Mouse (Mus musculus) limb, embryonic 14.5 days (tissue): Measurements from ENCODE around the gene Ndnf. TPM values are rescaled to one million over a fixed set of nuclear protein-coding genes. Genes with fewer than 3 reads are reported as not detected.

ENCODE experiments used
- ATAC-seq: fragments of 200-750 bp; cut with Nextera tagmentation; 2 replicates; pipeline ENCODE4 v1.8.0; 2017; ENCODE audit warnings: low read depth, moderate number of reproducible peaks, moderate TSS enrichment; ENCODE audit not compliant: low FRiP score
- DNase-seq: peaks from one replicate; pipeline ENCODE4 v3.0.0-alpha.2; 2015; ENCODE audit warnings: low spot score
- H3K27ac ChIP-seq: fragments of 300-500 bp; sonication (generic); replicated peaks from 2 replicates; pipeline ENCODE4 v1.5.1; 2014; ENCODE audit warnings: low read depth, mild to moderate bottlenecking, low read length, moderate library complexity, mixed read lengths
- H3K27me3 ChIP-seq: fragments of 300-500 bp; sonication (generic); 2 replicates; pipeline ENCODE4 v1.6.1; 2014; ENCODE audit warnings: low read length, mixed read lengths; ENCODE audit not compliant: control insufficient read depth, insufficient read depth
- H3K36me3 ChIP-seq: fragments of 300-500 bp; sonication (generic); 2 replicates; pipeline ENCODE4 v1.6.1; 2014; ENCODE audit warnings: mild to moderate bottlenecking, low read length, moderate library complexity, mixed read lengths; ENCODE audit not compliant: control insufficient read depth, insufficient read depth
- H3K4me1 ChIP-seq: fragments of 300-500 bp; sonication (generic); 2 replicates; pipeline ENCODE4 v1.6.1; 2014; ENCODE audit warnings: antibody characterized with exemption, low read length, mixed read lengths; ENCODE audit not compliant: control insufficient read depth, insufficient read depth
- H3K4me2 ChIP-seq: fragments of 300-500 bp; sonication (generic); replicated peaks from 2 replicates; pipeline ENCODE4 v1.6.1; 2014; ENCODE audit warnings: low read depth, mild to moderate bottlenecking, low read length, moderate library complexity; ENCODE audit not compliant: severe bottlenecking
- H3K4me3 ChIP-seq: fragments of 300-500 bp; sonication (generic); replicated peaks from 2 replicates; pipeline ENCODE4 v1.5.1; 2014; ENCODE audit warnings: low read length
- H3K9ac ChIP-seq: fragments of 300-500 bp; sonication (generic); 2 replicates; pipeline ENCODE4 v1.6.1; 2014; ENCODE audit warnings: mild to moderate bottlenecking, low read depth, low read length, moderate library complexity; ENCODE audit not compliant: severe bottlenecking
- H3K9me3 ChIP-seq: fragments of 300-500 bp; sonication (generic); 2 replicates; pipeline ENCODE4 v1.6.1; 2016; ENCODE audit warnings: low read length; ENCODE audit not compliant: control insufficient read depth
- POLR2A ChIP-seq: fragments of 200-500 bp; IDR thresholded peaks from 2 replicates; pipeline ENCODE4 v1.8.0; 2012; ENCODE audit warnings: inconsistent platforms, mild to moderate bottlenecking, moderate library complexity, borderline replicate concordance; ENCODE audit not compliant: insufficient read depth, insufficient read length; ENCODE audit errors: extremely low read depth
- WGBS: fragments of 180-500 bp; shearing (Covaris S2); extraction: QIAGEN DNeasy Blood & Tissue Kit; methylation state at CpG from one replicate; pipeline ENCODE4 v1.1.7; 2014; 5-methylcytosine and 5-hydroxymethylcytosine counted together
- polyA plus RNA-seq, 2 experiments: library from polyadenylated mRNA; depleted of rRNA in 1 of 2; stranded (reverse) in 1 of 2; unstranded in 1 of 2; fragments of >200 nt; fragmentation: Nextera tagmentation in 1 of 2; extraction: Ambion mirVana in 1 of 2; gene quantifications; 2 replicates each; pipeline versions ENCODE4 v1.2.1 to v1.2.3; 2012 to 2014

Ndnf gene
- polyA plus RNA-seq, 2 experiments: 9.2 to 11.2 TPM

DNA sequence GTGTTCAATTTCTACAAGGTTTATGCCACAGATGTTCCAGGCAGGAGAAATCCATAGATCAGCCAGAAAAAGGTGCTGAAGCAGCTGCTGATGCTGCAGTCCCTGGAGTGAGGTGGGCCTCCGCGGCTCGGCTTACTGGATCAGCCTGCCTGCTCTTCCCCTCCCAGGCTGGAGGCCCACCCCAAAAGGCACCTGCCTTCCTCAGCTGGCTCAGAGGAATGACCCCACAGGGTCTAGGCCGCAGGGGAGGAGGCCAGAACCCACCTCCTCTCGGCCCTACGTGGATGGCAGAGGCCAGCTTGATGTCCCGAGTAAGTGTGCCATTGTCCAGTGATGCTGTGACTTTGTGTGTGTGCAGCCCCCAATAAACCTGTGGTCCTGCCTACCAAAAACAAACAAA, 86.8 kb downstream of the Ndnf start:
- no peaks in the 10 kb centered on the region for H3K36me3 ChIP-seq
- no peaks in the 10 kb centered on the region for H3K9me3 ChIP-seq
- no peaks in the 10 kb centered on the region for H3K4me1 ChIP-seq
- no peak overlapping the region for H3K27ac ChIP-seq
- ATAC-seq (no peak), DNase-seq (no peak)
- no peak overlapping the region for H3K9ac ChIP-seq
- 66% methylated on average over 7 of the region's 7 CpGs for WGBS
- H3K4me3 ChIP-seq: no peak overlapping the region
- H3K4me2 ChIP-seq: no peak overlapping the region
- TF ChIP-seq POLR2A: no peak
- no peaks in the 10 kb centered on the region for H3K27me3 ChIP-seq

DNA sequence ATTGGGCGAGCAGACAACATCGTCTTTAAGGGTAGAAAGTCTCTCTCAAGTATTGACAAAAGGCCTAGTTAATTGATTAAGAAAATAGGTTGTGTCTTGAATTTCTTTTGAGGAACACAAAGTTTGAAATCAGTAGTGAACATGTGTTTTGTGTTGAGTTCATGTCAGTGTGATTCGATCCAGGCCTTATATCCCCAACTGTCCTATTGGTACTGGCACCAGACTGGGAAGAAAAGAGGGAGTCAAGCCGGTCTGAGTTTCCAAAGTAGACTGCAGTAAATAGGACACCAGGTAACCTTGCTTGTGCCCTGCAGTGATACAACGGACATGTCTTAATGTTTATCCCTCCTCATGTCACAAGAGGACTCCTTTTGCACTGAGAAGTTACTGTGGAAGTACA, 87.8 kb downstream of the Ndnf start:
- Histone ChIP-seq H3K27me3 (no peaks in the 10 kb centered on the region), H3K36me3 (no peaks in the 10 kb centered on the region), H3K4me2 (no peak overlapping the region), H3K27ac (no peak overlapping the region), H3K9me3 (no peaks in the 10 kb centered on the region), H3K4me1 (no peaks in the 10 kb centered on the region), H3K4me3 (no peak overlapping the region), H3K9ac (no peak overlapping the region)
- no peak for TF ChIP-seq POLR2A
- 66% methylated on average over 5 of the region's 5 CpGs for WGBS
- DNase-seq: no peak
- ATAC-seq: no peak

GRCm38 (mm10) chr6:65760073-65760472, 88.7 kb downstream of the Ndnf start:
- TF ChIP-seq POLR2A: no peak
- DNase-seq (no peak), ATAC-seq (no peak)
- H3K4me3 ChIP-seq: no peak overlapping the region
- H3K4me2 ChIP-seq: no peak overlapping the region
- H3K27ac ChIP-seq: no peak overlapping the region
- no peak overlapping the region for H3K9ac ChIP-seq
- H3K27me3 ChIP-seq: no peaks in the 10 kb centered on the region
- WGBS: 90% methylated on average over 3 of the region's 3 CpGs
- no peaks in the 10 kb centered on the region for H3K9me3 ChIP-seq
- no peaks in the 10 kb centered on the region for H3K36me3 ChIP-seq
- H3K4me1 ChIP-seq: no peaks in the 10 kb centered on the region

Other genes with a start within 250 kb of the Ndnf start
- gene Tnip3, start 146.3 kb upstream of the Ndnf start, polyA plus RNA-seq (2012; rRNA removed): 0.09 and 0.70 TPM in 2 replicates
- 0.15 TPM in 1 of 2 replicates, not detected in the other for gene Tnip3, start 146.3 kb upstream of the Ndnf start, polyA plus RNA-seq (2014; fragmentation: Nextera tagmentation; extraction: Ambion mirVana)
- 18.9 and 26.4 TPM in 2 replicates for gene Prdm5, start 107.4 kb downstream of the Ndnf start, polyA plus RNA-seq (2012; rRNA removed)
- gene Prdm5, start 107.4 kb downstream of the Ndnf start, polyA plus RNA-seq (2014; fragmentation: Nextera tagmentation; extraction: Ambion mirVana): 25.6 and 26.0 TPM in 2 replicates